Mouse (Mus musculus): ENCODE data around the gene Prune2. TPM values are rescaled to one million over a fixed set of nuclear protein-coding genes. Genes with fewer than 3 reads are reported as not detected.

The Prune2 gene
- polyA plus RNA-seq, 1 experiment: 17.0 TPM

DNA sequence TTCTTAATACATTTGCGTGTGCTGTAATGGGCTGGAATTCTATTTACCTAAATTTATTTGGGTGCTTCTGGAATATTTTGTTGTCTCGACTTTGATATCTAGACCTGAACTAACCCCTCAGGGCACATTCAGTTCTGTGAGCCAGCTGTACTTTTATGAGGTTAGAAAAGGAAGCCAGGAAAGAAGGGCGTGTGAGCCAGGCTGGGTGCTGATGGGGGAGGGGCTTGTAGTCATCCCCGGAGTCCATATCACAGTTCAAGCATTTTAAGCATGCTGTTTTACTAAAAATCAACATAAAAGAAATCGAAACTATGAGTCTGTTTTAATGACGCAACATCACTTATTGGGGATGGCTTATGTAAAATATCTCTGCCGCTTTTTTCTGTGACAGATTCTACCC, 42.0 kb downstream of the Prune2 start:
- Histone ChIP-seq H3K27me3 (ENCODE audit: control insufficient read depth, insufficient read depth, insufficient read length) (no peaks in the 10 kb centered on the region), H3K79me2 (ENCODE audit: control insufficient read depth, insufficient read depth) (peaks cover 46% of the 10 kb centered on the region), H3K4me3 (ENCODE audit: insufficient read depth, poor library complexity, severe bottlenecking) (no peak overlapping the region), H3ac (ENCODE audit: control insufficient read depth, insufficient read length, low read depth) (no peak overlapping the region), H3K36me3 (ENCODE audit: control insufficient read depth, insufficient read depth) (peaks cover 39% of the 10 kb centered on the region), H3K79me3 (ENCODE audit: low read depth) (peaks cover 2% of the 10 kb centered on the region)
- TF ChIP-seq MYOD1 (IDR thresholded peaks at IDR 0.05; ENCODE audit: control insufficient read depth, insufficient read length, low read depth) (no peak), MYOG (IDR thresholded peaks at IDR 0.05; ENCODE audit: control insufficient read depth, extremely low read depth, insufficient read length) (no peak)

GRCm38 (mm10) chr19:17006220-17006907, 50.4 kb downstream of the Prune2 start:
- no peak overlapping the region for H3K4me3 ChIP-seq (ENCODE audit: insufficient read depth, poor library complexity, severe bottlenecking)
- H3ac ChIP-seq (ENCODE audit: control insufficient read depth, insufficient read length, low read depth): no peak overlapping the region
- no peak for TF ChIP-seq MAX (IDR thresholded peaks at IDR 0.05)
- no peak for TF ChIP-seq FOSL1 (IDR thresholded peaks at IDR 0.05; ENCODE audit: insufficient read depth, low read length, poor library complexity, severe bottlenecking)
- no peak for TF ChIP-seq MYOD1 (IDR thresholded peaks at IDR 0.05; ENCODE audit: control insufficient read depth, insufficient read length, low read depth)
- no peak for TF ChIP-seq MYOG (IDR thresholded peaks at IDR 0.05; ENCODE audit: control insufficient read depth, extremely low read depth, insufficient read length)
- no peak for TF ChIP-seq USF1 (IDR thresholded peaks at IDR 0.05; ENCODE audit: low read depth)
- TF ChIP-seq CEBPB (IDR thresholded peaks at IDR 0.05; ENCODE audit: low read depth): no peak
- no peak for TF ChIP-seq CTCF (IDR thresholded peaks at IDR 0.05; ENCODE audit: control insufficient read depth, insufficient read depth, insufficient read length)
- H3K36me3 ChIP-seq (ENCODE audit: control insufficient read depth, insufficient read depth): peaks cover 49% of the 10 kb centered on the region
- H3K27me3 ChIP-seq (ENCODE audit: control insufficient read depth, insufficient read depth, insufficient read length): no peaks in the 10 kb centered on the region
- no peaks in the 10 kb centered on the region for H3K79me3 ChIP-seq (ENCODE audit: low read depth)
- peaks cover 3% of the 10 kb centered on the region for H3K79me2 ChIP-seq (ENCODE audit: control insufficient read depth, insufficient read depth)

- Histone ChIP-seq H3K79me2 (ENCODE audit: control insufficient read depth, insufficient read depth) (peaks cover 5% of the 10 kb centered on the region), H3K4me3 (ENCODE audit: insufficient read depth, poor library complexity, severe bottlenecking) (no peak overlapping the region), H3ac (ENCODE audit: control insufficient read depth, insufficient read length, low read depth) (no peak overlapping the region), H3K36me3 (ENCODE audit: control insufficient read depth, insufficient read depth) (peaks cover 45% of the 10 kb centered on the region), H3K27me3 (ENCODE audit: control insufficient read depth, insufficient read depth, insufficient read length) (no peaks in the 10 kb centered on the region), H3K79me3 (ENCODE audit: low read depth) (no peaks in the 10 kb centered on the region)
- TF ChIP-seq MAX (IDR thresholded peaks at IDR 0.05) (peak; percentile 50), CEBPB (IDR thresholded peaks at IDR 0.05; ENCODE audit: low read depth) (no peak), CTCF (IDR thresholded peaks at IDR 0.05; ENCODE audit: control insufficient read depth, insufficient read depth, insufficient read length) (no peak), MYOG (IDR thresholded peaks at IDR 0.05; ENCODE audit: control insufficient read depth, extremely low read depth, insufficient read length) (no peak), USF1 (IDR thresholded peaks at IDR 0.05; ENCODE audit: low read depth) (no peak), FOSL1 (IDR thresholded peaks at IDR 0.05; ENCODE audit: insufficient read depth, low read length, poor library complexity, severe bottlenecking) (no peak), MYOD1 (IDR thresholded peaks at IDR 0.05; ENCODE audit: control insufficient read depth, insufficient read length, low read depth) (peak; percentile 62)
Measured at GRCm38 (mm10) chr19:17011261-17011995, 55.5 kb downstream of the Prune2 start.

- Histone ChIP-seq H3K27me3 (ENCODE audit: control insufficient read depth, insufficient read depth, insufficient read length) (no peaks in the 10 kb centered on the region), H3ac (ENCODE audit: control insufficient read depth, insufficient read length, low read depth) (no peak overlapping the region), H3K36me3 (ENCODE audit: control insufficient read depth, insufficient read depth) (peaks cover 41% of the 10 kb centered on the region), H3K79me2 (ENCODE audit: control insufficient read depth, insufficient read depth) (peaks cover 5% of the 10 kb centered on the region), H3K79me3 (ENCODE audit: low read depth) (no peaks in the 10 kb centered on the region), H3K4me3 (ENCODE audit: insufficient read depth, poor library complexity, severe bottlenecking) (no peak overlapping the region)
- TF ChIP-seq FOSL1 (IDR thresholded peaks at IDR 0.05; ENCODE audit: insufficient read depth, low read length, poor library complexity, severe bottlenecking) (no peak), MYOD1 (IDR thresholded peaks at IDR 0.05; ENCODE audit: control insufficient read depth, insufficient read length, low read depth) (no peak), CTCF (IDR thresholded peaks at IDR 0.05; ENCODE audit: control insufficient read depth, insufficient read depth, insufficient read length) (no peak), MAX (IDR thresholded peaks at IDR 0.05) (no peak), USF1 (IDR thresholded peaks at IDR 0.05; ENCODE audit: low read depth) (no peak), CEBPB (IDR thresholded peaks at IDR 0.05; ENCODE audit: low read depth) (no peak), MYOG (IDR thresholded peaks at IDR 0.05; ENCODE audit: control insufficient read depth, extremely low read depth, insufficient read length) (no peak)
Measured at GRCm38 (mm10) chr19:17013085-17013484, 57.2 kb downstream of the Prune2 start.

DNA sequence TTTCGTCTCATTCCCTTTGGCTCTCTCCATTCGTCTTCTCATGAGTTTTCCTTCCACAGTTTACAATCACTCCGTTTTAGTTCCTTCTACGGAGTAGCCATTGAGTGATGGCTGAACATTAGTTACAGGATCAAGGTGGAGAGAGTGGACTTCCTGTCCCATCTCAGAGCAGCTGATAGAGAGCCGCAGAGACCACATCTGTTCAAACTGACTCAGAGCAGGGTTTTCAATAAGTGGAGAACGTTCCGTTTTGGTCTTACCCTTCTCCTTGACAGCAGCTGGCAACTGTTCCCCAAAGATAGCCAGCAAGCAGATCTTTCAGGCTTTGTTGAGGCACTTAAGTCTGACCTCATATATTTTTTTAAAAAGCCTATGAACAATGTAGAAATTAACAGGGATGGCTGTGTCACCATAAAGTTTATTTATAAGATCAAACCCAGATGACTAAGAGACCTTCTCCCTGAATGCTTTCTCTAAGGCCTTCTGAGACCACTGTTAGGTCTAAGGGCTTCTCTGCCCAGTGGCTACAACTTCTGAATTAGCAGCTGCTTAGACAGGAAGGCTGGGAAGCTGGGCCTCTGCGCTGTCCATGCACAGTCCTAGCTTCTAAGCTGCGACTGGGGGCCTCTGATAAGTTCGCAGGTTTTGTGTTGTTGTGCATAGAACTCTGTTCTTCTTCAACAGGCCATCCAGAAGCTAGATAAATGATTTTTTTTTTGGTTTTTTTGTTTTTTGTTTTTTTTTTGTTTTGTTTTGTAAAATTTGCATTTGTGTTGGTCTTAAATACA, 58.6 kb downstream of the Prune2 start:
- H3K79me3 ChIP-seq (ENCODE audit: low read depth): no peaks in the 10 kb centered on the region
- H3K4me3 ChIP-seq (ENCODE audit: insufficient read depth, poor library complexity, severe bottlenecking): no peak overlapping the region
- H3ac ChIP-seq (ENCODE audit: control insufficient read depth, insufficient read length, low read depth): no peak overlapping the region
- H3K36me3 ChIP-seq (ENCODE audit: control insufficient read depth, insufficient read depth): peaks cover 32% of the 10 kb centered on the region
- no peak for TF ChIP-seq MYOG (IDR thresholded peaks at IDR 0.05; ENCODE audit: control insufficient read depth, extremely low read depth, insufficient read length)
- TF ChIP-seq MYOD1 (IDR thresholded peaks at IDR 0.05; ENCODE audit: control insufficient read depth, insufficient read length, low read depth): peak; percentile 77
- no peak for TF ChIP-seq CTCF (IDR thresholded peaks at IDR 0.05; ENCODE audit: control insufficient read depth, insufficient read depth, insufficient read length)
- H3K27me3 ChIP-seq (ENCODE audit: control insufficient read depth, insufficient read depth, insufficient read length): no peaks in the 10 kb centered on the region
- peaks cover 5% of the 10 kb centered on the region for H3K79me2 ChIP-seq (ENCODE audit: control insufficient read depth, insufficient read depth)
